ENCODE assay signal across 31 mouse cellular contexts in genomic region chr1:40529287-40529686, GRCm38 (mm10). TPM values are rescaled to one million over a fixed set of nuclear protein-coding genes. Genes with fewer than 3 reads are reported as not detected.
"Had no signal": no experiment of that assay in that cellular context is flagged by ENCODE, and none has a peak within 500 bp of the region (broad histone marks: within the 10 kb centered on the region; RNA-seq: fewer than 3 reads in every experiment).

No protein-coding gene starts in this region.

- H3K4me3 ChIP-seq: heart, embryonic 10.5 days; heart, embryonic 12.5 days; hindbrain, embryonic 10.5 days; hindbrain, embryonic 12.5 days; intestine, embryonic 15.5 days; layer of hippocampus, adult 2 months; left cerebral cortex, adult 2 months; limb, embryonic 10.5 days; limb, embryonic 12.5 days; liver, embryonic 13.5 days had no signal

- DNase-seq: gastrocnemius, postnatal 14 days; gastrocnemius, postnatal 36 days; heart, postnatal 10 days; heart, postnatal 4 days; kidney, adult 18-20 months; kidney, adult 8-10 months; kidney, postnatal 10 days; kidney, postnatal 25 days; kidney, postnatal 4 days; liver; liver, embryonic 13.5 days had no signal

- H3K36me3 ChIP-seq: heart, embryonic 10.5 days; heart, embryonic 12.5 days; hindbrain, embryonic 10.5 days; hindbrain, embryonic 12.5 days; intestine, embryonic 15.5 days; limb, embryonic 10.5 days; limb, embryonic 12.5 days; liver, embryonic 13.5 days had no signal

- H3K27ac ChIP-seq: heart, embryonic 10.5 days; hindbrain, embryonic 10.5 days; hindbrain, embryonic 12.5 days; hindbrain, embryonic 14.5 days; intestine, embryonic 15.5 days; left cerebral cortex, adult 2 months; limb, embryonic 10.5 days; limb, embryonic 12.5 days; liver, embryonic 13.5 days had no signal

- H3K9ac ChIP-seq: heart, embryonic 12.5 days; hindbrain, embryonic 12.5 days; hindbrain, embryonic 14.5 days; intestine, embryonic 15.5 days; limb, embryonic 12.5 days; liver, embryonic 13.5 days had no signal

- ATAC-seq: hindbrain, embryonic 16.5 days; intestine, embryonic 15.5 days; intestine, postnatal 0 days had no signal

- H3K9me3 ChIP-seq: heart, embryonic 10.5 days; intestine, embryonic 15.5 days; limb, embryonic 10.5 days; liver, embryonic 13.5 days had no signal

- H3K4me1 ChIP-seq: heart, embryonic 10.5 days; heart, embryonic 12.5 days; hindbrain, embryonic 10.5 days; hindbrain, embryonic 12.5 days; intestine, embryonic 15.5 days; limb, embryonic 10.5 days; limb, embryonic 12.5 days; liver, embryonic 13.5 days had no signal

- H3K27me3 ChIP-seq: heart, embryonic 12.5 days; hindbrain, embryonic 12.5 days; intestine, embryonic 15.5 days; limb, embryonic 12.5 days; liver, embryonic 13.5 days had no signal

- H3K4me2 ChIP-seq: heart, embryonic 12.5 days; hindbrain, embryonic 12.5 days; hindbrain, embryonic 14.5 days; intestine, embryonic 15.5 days; limb, embryonic 12.5 days; liver, embryonic 11.5 days; liver, embryonic 13.5 days had no signal

RNA-seq across cellular contexts. Expression of gene Il18rap, which starts 14.1 kb away (rescaled TPM):
- total RNA-seq: gastrocnemius, adult 18-20 months; gastrocnemius, adult 8-10 months; gastrocnemius, postnatal 36 days; left cerebral cortex, postnatal 14 days; left cerebral cortex, postnatal 36 days had no signal
- polyA plus RNA-seq: heart, embryonic 14.5 days had no signal

RNA-seq across cellular contexts. Expression of gene Slc9a4, which starts 50.6 kb away (rescaled TPM):
- total RNA-seq: granulocyte monocyte progenitor cell, adult 5-6 weeks; heart, postnatal 10 days; heart, postnatal 25 days; heart, postnatal 4 days had no signal
- polyA plus RNA-seq: heart, embryonic 10.5 days; heart, embryonic 12.5 days; heart, embryonic 14.5 days; hindbrain, embryonic 10.5 days; hindbrain, embryonic 14.5 days; intestine, embryonic 15.5 days; limb, embryonic 10.5 days; limb, embryonic 12.5 days; liver, embryonic 11.5 days; liver, embryonic 13.5 days had no signal
